Mouse (Mus musculus) skeletal muscle tissue, adult 2 months (tissue): ENCODE results near the gene Metrn.
A peak's percentile ranks its signal among the peaks of the same experiment; 100 is the strongest.

Experiments
- DNase-seq: peaks from one replicate; pipeline ENCODE4 v3.0.0-alpha.2; 2012; ENCODE audit warnings: low read depth, low spot score

Gene Metrn

DNA sequence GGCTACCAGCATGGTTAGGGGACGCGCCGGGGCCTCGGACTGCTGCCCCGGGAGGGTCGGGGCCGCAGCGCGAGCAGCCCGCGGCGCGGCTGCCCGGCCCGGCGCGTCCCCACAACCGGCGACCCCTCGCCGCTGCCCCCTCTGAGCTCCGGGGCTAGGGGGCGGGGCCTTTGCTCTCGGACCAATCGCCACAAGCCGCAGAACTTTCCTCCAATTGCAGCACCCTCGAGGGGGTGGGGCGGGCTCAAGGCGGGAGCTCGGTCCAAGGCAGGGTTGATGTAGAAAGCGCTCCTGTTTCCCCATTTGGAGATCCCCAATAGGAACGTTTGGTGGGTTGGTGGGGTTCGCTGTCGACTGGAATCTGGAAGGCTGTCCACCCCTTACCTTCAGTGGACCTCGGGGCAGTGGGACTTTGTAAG lies at the start of gene Metrn:
Gene Metrn (minus strand): TSS at position 186 of the 419 bp plus-strand sequence.
- DNase-seq: peak; percentile 64

GRCm38 (mm10) chr17:25844396-25844901 lies 47.5 kb upstream of the Metrn start, which contains the start of gene Rhot2:
Rhot2 (minus strand) TSS chr17:25844851.
- peak; percentile 91 for DNase-seq

DNA sequence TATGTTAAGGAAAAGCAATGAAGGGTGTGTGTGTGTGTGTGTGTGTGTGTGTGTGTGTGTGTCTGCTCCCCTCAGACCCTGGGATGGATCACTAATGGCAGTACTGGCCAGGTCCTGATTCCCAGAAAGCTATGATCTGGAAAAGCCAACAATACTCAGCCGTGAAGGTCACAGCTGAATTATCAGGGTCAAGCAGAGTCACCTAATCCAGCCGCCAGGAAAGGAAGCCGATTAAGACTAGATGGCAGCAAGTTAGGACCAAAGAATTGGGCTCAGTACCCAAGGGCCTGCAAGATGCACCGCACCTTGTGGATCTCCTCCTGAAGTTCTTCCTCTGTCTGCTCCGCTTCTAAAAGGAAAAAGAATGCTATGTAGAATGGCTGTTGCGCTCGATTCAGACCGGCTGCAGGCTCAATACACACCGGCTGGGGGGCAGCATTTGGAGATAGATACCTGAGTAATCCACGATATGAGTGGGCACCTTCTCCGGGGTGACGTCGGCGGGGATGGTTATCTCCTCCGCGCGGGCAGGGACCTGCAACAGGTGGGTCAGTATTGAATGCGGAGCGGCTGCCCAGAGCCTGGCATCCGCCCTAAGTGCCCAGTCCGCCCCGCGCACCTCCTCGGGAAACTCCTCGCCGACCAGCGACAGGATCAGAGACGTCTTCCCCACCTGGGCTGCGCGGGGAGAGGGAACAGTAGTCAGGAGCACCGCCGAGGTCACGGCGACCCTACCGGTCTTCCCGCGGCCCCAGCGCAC lies 46.9 kb upstream of the Metrn start:
- no peak for DNase-seq

GRCm38 (mm10) chr17:25843122-25843521 lies 46.2 kb upstream of the Metrn start:
- no peak for DNase-seq

DNA sequence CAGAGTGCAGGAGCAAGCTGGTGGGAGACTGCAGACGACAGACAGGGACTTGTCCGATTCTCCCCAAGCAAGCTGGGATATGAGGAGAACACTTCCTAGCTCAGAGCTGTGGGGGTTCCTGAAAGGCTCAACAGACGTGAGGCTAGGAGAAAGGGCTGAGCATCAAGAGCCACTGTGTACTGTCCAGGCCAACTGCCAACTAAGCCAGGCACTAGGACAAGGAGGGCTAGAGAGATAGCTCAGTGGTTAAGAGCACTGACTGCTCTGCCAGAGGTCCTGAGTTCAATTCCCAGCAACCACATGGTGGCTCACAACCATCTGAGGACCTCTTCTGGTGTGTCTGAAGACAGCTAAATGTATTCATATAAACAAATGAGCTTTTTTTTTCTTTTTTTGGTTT lies 45.6 kb upstream of the Metrn start:
- no peak for DNase-seq

DNA sequence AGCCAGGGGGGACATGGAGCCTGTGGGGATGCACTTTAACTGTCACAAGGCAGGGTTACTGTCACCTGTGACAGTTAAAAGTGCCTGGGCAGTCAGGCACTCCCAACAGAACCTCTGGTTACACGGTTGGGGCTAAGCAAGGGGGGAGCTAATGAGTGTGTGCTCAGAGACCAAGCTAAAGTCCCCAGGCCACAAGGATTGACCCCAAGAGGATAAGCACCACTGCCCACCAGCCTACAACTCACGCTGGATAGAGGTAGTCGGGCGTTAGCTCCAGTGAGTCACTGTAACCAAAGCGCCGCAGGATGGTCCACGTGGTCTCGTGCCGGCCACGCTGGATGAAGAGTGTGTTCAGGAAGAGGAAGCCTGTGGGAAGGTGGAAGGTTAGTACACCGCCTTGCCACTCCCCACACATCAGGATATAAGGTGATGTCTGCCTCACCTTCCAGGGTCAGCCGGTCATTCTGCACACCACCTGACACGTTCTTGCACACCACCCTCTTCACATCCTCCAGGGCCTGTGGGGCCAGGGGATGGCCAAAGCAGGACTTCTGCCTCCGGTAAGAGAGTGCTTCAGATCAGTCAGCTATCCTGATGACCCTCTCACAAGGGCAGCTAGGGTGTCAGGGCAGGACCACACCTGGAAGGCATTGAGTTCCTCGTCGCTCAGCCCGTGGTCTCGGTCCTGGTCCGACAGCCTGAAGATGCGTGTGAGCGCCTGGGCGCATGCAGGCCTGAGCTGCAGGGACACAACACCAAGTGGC lies 44.4 kb upstream of the Metrn start, which contains the start of gene Gm20683:
Gene Gm20683 (minus strand): TSS at position 647 of the 764 bp plus-strand sequence.
- no peak for DNase-seq

GRCm38 (mm10) chr17:25840519-25840918 lies 43.6 kb upstream of the Metrn start:
- DNase-seq: no peak

DNA sequence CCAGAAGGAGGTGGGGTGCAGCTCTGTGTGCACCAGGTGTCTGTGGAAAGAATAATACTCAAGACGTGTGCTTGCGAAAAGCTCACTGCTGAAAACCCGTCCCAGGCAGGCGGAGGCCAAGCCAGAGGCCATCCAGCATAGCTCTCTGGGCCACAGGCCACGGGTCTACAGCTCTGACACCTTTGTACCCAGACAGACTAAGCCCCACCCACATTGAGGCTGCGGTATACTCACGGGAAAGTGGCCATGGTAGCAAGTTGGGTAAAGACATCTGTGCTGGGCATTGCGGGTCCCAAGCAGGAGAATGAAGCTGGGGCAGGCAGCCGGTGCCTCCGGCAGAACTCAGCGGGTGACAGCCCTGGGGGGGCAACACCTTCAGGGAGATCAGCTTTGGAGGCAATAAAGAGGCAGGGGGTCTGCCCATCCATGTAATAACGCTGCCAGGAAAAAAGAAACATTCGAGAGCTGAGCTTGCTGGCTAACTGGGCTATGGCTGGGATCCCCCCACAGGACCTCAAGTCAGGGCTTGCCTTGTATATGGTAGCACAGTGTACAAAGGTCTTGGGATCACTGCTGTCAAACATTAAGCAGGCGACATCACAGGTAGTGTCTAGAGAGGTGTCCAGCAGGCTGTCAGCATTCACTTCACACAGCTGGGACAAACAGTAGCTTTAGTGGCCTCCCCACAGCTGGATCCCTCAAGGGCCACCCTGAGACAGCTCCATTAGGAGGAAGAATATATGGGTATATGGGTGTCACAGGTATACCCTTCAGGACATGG lies 42.7 kb upstream of the Metrn start:
- no peak for DNase-seq

- DNase-seq: no peak
Observed at GRCm38 (mm10) chr17:25838904-25839303, 42.0 kb upstream of the Metrn start.

DNA sequence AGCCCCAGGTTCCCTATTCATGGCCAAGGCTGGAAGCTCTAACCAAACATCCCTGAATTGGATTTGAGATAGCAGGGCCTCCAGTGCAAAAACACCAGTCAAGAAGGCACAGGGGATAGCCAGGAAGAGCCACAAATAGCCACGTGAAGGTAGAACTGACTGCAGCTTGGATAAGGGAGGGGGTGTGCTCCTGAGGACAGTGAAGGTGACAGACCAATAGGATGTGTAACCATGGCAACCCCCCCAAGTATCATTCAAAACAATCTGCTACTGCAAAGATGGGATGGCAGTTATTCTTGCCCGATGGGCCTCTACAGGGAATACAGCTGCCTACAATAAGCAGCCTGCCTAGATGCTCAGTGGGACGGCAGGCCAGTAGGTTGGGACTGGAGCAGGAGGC lies 40.6 kb upstream of the Metrn start:
- DNase-seq: no peak

- peak; percentile 95 for DNase-seq
Observed at GRCm38 (mm10) chr17:25837076-25837410, 40.1 kb upstream of the Metrn start, which contains the start of gene Rhbdl1. Rhbdl1 (minus strand) TSS chr17:25837295.

DNA sequence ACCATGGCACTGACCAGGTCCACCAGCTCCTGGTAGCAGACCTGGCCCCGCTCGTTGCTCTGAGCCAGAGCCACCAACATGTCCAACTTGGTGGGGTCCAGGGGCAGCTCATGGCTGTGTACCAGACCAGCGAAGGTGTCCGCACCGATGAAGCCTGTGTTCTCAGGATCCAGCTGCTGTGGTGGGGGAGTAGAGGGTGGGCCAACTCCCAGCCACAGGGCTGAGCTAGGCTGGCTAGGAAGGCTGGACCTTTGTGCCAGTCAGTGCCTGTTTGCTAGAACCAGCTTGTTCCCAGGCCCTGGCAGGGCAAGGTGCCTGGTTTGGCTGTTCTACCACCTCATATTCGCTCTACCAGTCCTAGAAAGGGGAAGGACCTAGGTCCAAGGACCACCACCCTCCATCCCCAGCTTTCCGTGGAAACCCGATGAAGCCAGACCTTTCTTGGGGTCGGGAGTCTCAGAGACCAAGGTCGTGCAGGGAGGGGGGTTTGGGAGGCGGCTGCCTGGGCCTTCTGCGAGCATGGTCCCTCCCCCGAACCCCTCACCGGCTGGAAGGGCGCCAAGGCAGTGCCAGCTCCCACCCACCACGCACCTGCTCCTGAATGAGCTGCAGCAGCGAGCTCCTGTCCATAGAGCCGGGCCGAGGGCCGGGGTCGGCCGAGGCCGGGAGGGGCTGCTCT lies 39.6 kb upstream of the Metrn start:
- DNase-seq: no peak

DNA sequence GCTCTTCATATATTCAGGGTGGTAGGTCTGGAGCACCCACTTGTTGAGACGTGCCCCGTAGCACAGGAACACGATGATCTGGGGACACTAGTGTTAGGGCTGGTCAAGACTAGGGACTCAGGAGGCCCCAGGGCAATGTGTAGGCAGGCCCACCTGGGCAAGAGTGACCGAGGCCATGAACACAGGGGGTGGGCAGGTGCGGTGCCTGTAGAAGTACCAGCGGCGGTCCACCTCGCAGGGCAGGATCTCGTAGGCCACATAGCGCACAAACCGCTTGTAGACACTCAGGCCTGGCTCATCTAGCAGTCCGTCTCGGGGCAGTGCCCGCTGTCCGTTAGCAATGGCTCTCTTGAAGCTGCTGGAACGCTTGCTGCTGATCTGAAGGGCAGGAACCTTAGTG lies 38.9 kb upstream of the Metrn start:
- no peak for DNase-seq

DNA sequence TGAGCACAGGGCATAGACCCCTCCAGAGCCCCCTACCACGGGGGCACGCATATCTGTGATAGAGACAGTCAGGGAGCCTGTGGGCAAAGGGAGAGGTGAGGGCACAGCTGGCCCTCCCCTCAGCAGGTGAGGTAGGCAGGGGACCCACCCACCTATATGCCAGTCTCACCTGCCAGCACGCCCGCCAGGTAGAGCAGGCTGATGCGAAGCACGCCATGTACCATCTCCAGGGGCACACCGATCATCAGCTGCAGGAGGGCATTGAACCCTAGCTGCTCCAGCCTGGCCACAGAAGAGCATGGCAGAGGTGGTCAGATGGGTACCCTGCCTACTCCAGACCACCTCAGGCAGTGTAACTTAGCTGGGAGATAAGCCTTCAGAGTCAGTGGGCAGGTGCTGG lies 38.4 kb upstream of the Metrn start:
- DNase-seq: no peak

- DNase-seq: no peak
Observed at GRCm38 (mm10) chr17:25834595-25835222, 37.8 kb upstream of the Metrn start.

DNA sequence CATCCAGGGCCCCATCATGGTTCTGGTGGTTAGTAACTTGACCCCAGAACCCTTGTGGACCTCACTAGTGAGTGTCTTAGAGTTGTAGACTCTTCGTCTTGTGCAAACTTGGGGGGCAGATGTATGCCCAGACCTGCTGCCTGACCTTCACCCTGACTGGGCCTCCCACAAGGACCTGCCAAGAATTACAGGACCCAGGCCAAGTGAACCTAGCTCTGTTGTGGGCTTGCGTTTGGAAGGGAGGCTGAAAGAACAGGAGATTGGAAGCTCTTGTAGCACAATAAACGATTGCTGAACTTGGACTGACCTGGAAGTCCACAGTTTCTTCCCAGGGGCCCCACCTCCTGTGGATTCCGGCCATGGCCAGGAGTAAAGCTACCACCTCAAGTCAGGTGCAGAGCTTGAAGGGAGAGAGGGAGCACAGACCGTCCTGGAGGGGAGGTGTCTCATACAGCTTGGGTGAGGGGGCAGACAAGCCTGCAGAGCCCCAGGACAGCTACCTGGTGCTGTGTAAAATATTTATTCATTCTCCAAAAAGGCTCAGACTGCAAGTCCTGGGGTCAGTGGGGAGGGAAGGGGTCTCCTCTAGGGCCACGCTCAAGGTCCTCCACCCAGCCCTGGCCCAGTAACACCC lies 37.1 kb upstream of the Metrn start:
- DNase-seq: no peak

DNA sequence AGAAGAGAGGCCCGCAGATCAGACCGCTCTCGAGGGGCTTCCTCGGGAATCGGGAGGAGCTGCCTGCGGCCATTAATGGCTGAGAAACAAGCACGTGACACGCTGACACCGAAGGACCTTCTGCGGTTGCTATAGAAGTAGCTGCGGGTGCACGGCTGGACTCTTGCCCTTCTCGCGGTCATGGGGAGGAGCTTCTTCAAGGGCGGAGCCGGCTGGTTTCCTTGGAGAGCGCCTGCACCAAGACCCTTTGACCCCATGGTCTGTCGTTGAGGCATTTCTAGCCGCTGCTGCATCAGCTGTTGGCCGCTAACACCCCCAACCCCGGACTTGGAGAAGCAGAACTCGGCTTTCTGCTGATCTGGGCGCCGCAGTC lies 36.3 kb upstream of the Metrn start, which contains the start of gene Stub1:
Gene Stub1 (minus strand): TSS at position 114 of the 373 bp plus-strand sequence.
- DNase-seq: peak; percentile 96

- peak; percentile 99 for DNase-seq
Observed at GRCm38 (mm10) chr17:25832436-25833290, 35.7 kb upstream of the Metrn start.
